Mouse (Mus musculus) heart, adult 2 months (tissue): ENCODE measurements around the gene Wfdc5. TPM values are rescaled to one million over a fixed set of nuclear protein-coding genes. Genes with fewer than 3 reads are reported as not detected.

ENCODE experiments used
- DNase-seq, 2 experiments: peaks; one replicate each; pipeline ENCODE4 v3.0.0; 2021
- H3K27ac ChIP-seq: fragments of 200-600 bp; 2 replicates; pipeline ENCODE4 v1.8.1; 2022
- H3K27me3 ChIP-seq: fragments of 200-500 bp; 2 replicates; pipeline ENCODE4 v1.6.1; 2012; ENCODE audit warnings: mild to moderate bottlenecking, low read length, inconsistent platforms, mixed read lengths; ENCODE audit not compliant: control insufficient read depth, insufficient read depth
- H3K36me3 ChIP-seq: fragments of 200-500 bp; 2 replicates; pipeline ENCODE4 v1.6.1; 2012; ENCODE audit warnings: low read length, inconsistent platforms; ENCODE audit not compliant: control insufficient read depth, insufficient read depth
- H3K4me1 ChIP-seq: fragments of 200-500 bp; 2 replicates; pipeline ENCODE4 v1.6.1; 2011; ENCODE audit warnings: low read length; ENCODE audit not compliant: control insufficient read depth, insufficient read depth
- H3K4me3 ChIP-seq: fragments of 200-600 bp; 2 replicates; pipeline ENCODE4 v1.8.1; 2022
- H3K79me2 ChIP-seq: fragments of 200-500 bp; replicated peaks from 2 replicates; pipeline ENCODE4 v1.6.1; 2012; ENCODE audit warnings: mild to moderate bottlenecking, inconsistent platforms, low read length, moderate library complexity, mixed read lengths; ENCODE audit not compliant: control insufficient read depth, insufficient read depth
- H3K9ac ChIP-seq: fragments of 200-500 bp; 2 replicates; pipeline ENCODE4 v1.6.1; 2012; ENCODE audit warnings: low read depth, mild to moderate bottlenecking, control low read depth, inconsistent platforms, low read length, mixed read lengths
- CTCF ChIP-seq: fragments of 200-600 bp; IDR thresholded peaks from 2 replicates; pipeline ENCODE4 v1.8.1; 2022; ENCODE audit warnings: antibody characterized with exemption, mild to moderate bottlenecking, moderate library complexity
- EP300 ChIP-seq: fragments of 200-500 bp; IDR thresholded peaks from 2 replicates; pipeline ENCODE4 v1.6.1; 2011; ENCODE audit warnings: low read depth, low read length, control low read depth; ENCODE audit not compliant: insufficient read depth
- POLR2A ChIP-seq: fragments of 200-500 bp; IDR thresholded peaks from 2 replicates; pipeline ENCODE4 v1.6.1; 2011; ENCODE audit warnings: mild to moderate bottlenecking, low read depth, low read length, control low read depth; ENCODE audit not compliant: insufficient read depth
- WGBS: fragments of 180-500 bp; shearing (Covaris S2); methylation state at CpG from one replicate; pipeline ENCODE4 v1.1.7; 2018; 5-methylcytosine and 5-hydroxymethylcytosine counted together
- intact Hi-C: fragments of 180-260 bp; cut with DNase I; formaldehyde crosslinking; loops from one replicate; pipeline ENCODE4 v1.15.1; 2025
- polyA plus RNA-seq: library from polyadenylated mRNA; depleted of rRNA; stranded (reverse); fragments of >200 nt; gene quantifications from 2 replicates; pipeline ENCODE4 v1.2.3, GENCODE M21; 2012
- total RNA-seq, 2 experiments: library from RNA; stranded (reverse); gene quantifications; 2 replicates each; pipeline ENCODE4 v1.2.3; 2021

The Wfdc5 gene
- total and polyA plus RNA-seq, 3 experiments = not detected

GRCm38 (mm10) chr2:164156158-164156557, 26.4 kb downstream of the Wfdc5 start:
- Histone ChIP-seq H3K27ac (no peak overlapping the region), H3K79me2 (no peaks in the 10 kb centered on the region), H3K4me3 (no peak overlapping the region), H3K9ac (no peak overlapping the region), H3K4me1 (no peaks in the 10 kb centered on the region), H3K36me3 (no peaks in the 10 kb centered on the region), H3K27me3 (no peaks in the 10 kb centered on the region)
- intact Hi-C loops = no loop called here
- WGBS = 85% methylated on average over 7 of the region's 7 CpGs
- DNase-seq = no peak
- no peak for TF ChIP-seq CTCF
- TF ChIP-seq EP300 = no peak
- no peak for TF ChIP-seq POLR2A

GRCm38 (mm10) chr2:164154007-164154406, 28.5 kb downstream of the Wfdc5 start:
- TF ChIP-seq CTCF = no peak
- TF ChIP-seq EP300 = no peak
- TF ChIP-seq POLR2A = no peak
- Histone ChIP-seq H3K4me3 (no peak overlapping the region), H3K36me3 (no peaks in the 10 kb centered on the region), H3K4me1 (no peaks in the 10 kb centered on the region), H3K9ac (no peak overlapping the region), H3K27me3 (no peaks in the 10 kb centered on the region), H3K27ac (no peak overlapping the region), H3K79me2 (no peaks in the 10 kb centered on the region)
- intact Hi-C loops = no loop called here
- WGBS = 88% methylated on average over 10 of the region's 10 CpGs
- no peak for DNase-seq

- intact Hi-C loops = no loop called here
- Histone ChIP-seq H3K4me1 (no peaks in the 10 kb centered on the region), H3K79me2 (no peaks in the 10 kb centered on the region), H3K9ac (no peak overlapping the region), H3K36me3 (no peaks in the 10 kb centered on the region), H3K27me3 (no peaks in the 10 kb centered on the region), H3K27ac (no peak overlapping the region), H3K4me3 (no peak overlapping the region)
- TF ChIP-seq POLR2A (no peak), EP300 (no peak), CTCF (no peak)
- no peak for DNase-seq
- 90% methylated on average over 11 of the region's 11 CpGs for WGBS
Measured at GRCm38 (mm10) chr2:164152341-164152740, 30.2 kb downstream of the Wfdc5 start.

- Histone ChIP-seq H3K9ac (no peak overlapping the region), H3K4me3 (no peak overlapping the region), H3K27me3 (no peaks in the 10 kb centered on the region), H3K36me3 (no peaks in the 10 kb centered on the region), H3K27ac (no peak overlapping the region), H3K4me1 (no peaks in the 10 kb centered on the region), H3K79me2 (no peaks in the 10 kb centered on the region)
- DNase-seq = no peak
- TF ChIP-seq POLR2A (no peak), EP300 (no peak), CTCF (no peak)
- intact Hi-C loops = no loop called here
- WGBS = 58% methylated on average over 14 of the region's 14 CpGs
Measured at GRCm38 (mm10) chr2:164150086-164150760, 32.3 kb downstream of the Wfdc5 start.

DNA sequence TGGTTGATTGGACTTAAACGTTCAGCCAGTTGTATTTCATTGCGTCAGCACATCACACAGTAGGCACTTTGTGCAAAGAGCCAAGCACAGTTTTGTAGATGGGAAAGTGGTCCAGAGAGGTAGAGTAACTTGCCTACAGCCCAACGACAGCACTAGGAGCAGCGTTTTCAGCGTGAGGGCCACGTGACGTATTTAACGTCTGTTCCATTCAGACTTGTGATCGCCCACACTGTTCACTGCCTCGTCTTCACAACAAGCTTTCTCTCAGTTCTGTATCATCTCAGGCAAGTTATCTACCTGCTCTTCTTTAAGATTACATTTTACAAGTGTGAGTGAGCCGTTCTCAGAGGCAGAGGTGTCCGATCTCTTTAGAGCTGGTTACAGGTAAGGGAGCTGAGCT, 36.0 kb downstream of the Wfdc5 start:
- Histone ChIP-seq H3K27me3 (no peaks in the 10 kb centered on the region), H3K27ac (no peak overlapping the region), H3K79me2 (no peaks in the 10 kb centered on the region), H3K36me3 (no peaks in the 10 kb centered on the region), H3K9ac (no peak overlapping the region), H3K4me1 (peaks cover 3% of the 10 kb centered on the region), H3K4me3 (no peak overlapping the region)
- 89% methylated on average over 12 of the region's 12 CpGs for WGBS
- intact Hi-C loops = no loop called here
- no peak for DNase-seq
- TF ChIP-seq EP300 (no peak), CTCF (no peak), POLR2A (no peak)

DNA sequence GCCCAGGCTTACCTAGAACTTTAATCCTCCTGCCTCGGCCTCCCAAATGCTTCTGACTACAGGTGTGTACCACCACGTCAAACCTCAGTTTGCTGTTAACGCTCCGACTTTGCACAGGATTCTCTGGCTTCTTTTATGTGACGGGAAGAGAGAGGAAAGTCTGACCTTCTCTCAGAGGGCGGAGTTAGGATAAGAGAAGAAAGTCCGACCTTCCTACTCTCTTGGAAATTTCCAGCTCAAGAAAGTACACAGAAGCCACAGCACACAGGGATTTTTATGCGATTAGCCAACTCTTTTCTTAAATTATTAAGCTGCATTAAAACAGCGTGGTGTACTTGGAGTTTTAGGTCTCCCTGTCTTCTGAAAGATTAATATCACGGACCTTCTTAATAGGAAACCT, 38.0 kb downstream of the Wfdc5 start:
- TF ChIP-seq POLR2A (no peak), EP300 (no peak), CTCF (no peak)
- Histone ChIP-seq H3K9ac (no peak overlapping the region), H3K27ac (no peak overlapping the region), H3K27me3 (no peaks in the 10 kb centered on the region), H3K4me1 (peaks cover 3% of the 10 kb centered on the region), H3K36me3 (no peaks in the 10 kb centered on the region), H3K79me2 (no peaks in the 10 kb centered on the region), H3K4me3 (no peak overlapping the region)
- WGBS = 72% methylated on average over 10 of the region's 10 CpGs
- DNase-seq = no peak
- intact Hi-C loops = no loop called here
